Mouse (Mus musculus) hindbrain, embryonic 11.5 days (tissue): ENCODE measurements around the gene Rundc3a. TPM values are rescaled to one million over a fixed set of nuclear protein-coding genes. Genes with fewer than 3 reads are reported as not detected.

Experiments used
- ATAC-seq: fragments of 200-750 bp; cut with Nextera tagmentation; 2 replicates; pipeline ENCODE4 v1.8.0; 2017; ENCODE audit warnings: mild to moderate bottlenecking, moderate TSS enrichment, moderate library complexity; ENCODE audit not compliant: low FRiP score
- DNase-seq: peaks from one replicate; pipeline ENCODE4 v3.0.0-alpha.2; 2015; ENCODE audit warnings: low spot score
- H3K27ac ChIP-seq: fragments of 300-500 bp; sonication (generic); 2 replicates; pipeline ENCODE4 v1.5.1; 2014; ENCODE audit warnings: mild to moderate bottlenecking, low read depth, low read length
- H3K27me3 ChIP-seq: fragments of 300-500 bp; sonication (generic); 2 replicates; pipeline ENCODE4 v1.6.1; 2014; ENCODE audit warnings: mild to moderate bottlenecking, low read length, moderate library complexity, mixed read lengths; ENCODE audit not compliant: control insufficient read depth, insufficient read depth
- H3K36me3 ChIP-seq: fragments of 300-500 bp; sonication (generic); 2 replicates; pipeline ENCODE4 v1.6.1; 2014; ENCODE audit warnings: mild to moderate bottlenecking, low read length, moderate library complexity, mixed read lengths; ENCODE audit not compliant: control insufficient read depth, insufficient read depth
- H3K4me1 ChIP-seq: fragments of 300-500 bp; sonication (generic); replicated peaks from 2 replicates; pipeline ENCODE4 v1.6.1; 2014; ENCODE audit warnings: low read length, mixed read lengths; ENCODE audit not compliant: control insufficient read depth, insufficient read depth
- H3K4me2 ChIP-seq: fragments of 300-500 bp; sonication (generic); replicated peaks from 2 replicates; pipeline ENCODE4 v1.6.1; 2014; ENCODE audit warnings: mild to moderate bottlenecking, low read depth, low read length
- H3K4me3 ChIP-seq: fragments of 300-500 bp; sonication (generic); 2 replicates; pipeline ENCODE4 v1.5.1; 2014; ENCODE audit warnings: low read depth, low read length
- H3K9ac ChIP-seq: fragments of 300-500 bp; sonication (generic); 2 replicates; pipeline ENCODE4 v1.6.1; 2014; ENCODE audit warnings: low read depth, low read length
- H3K9me3 ChIP-seq: fragments of 300-500 bp; sonication (generic); 2 replicates; pipeline ENCODE4 v1.6.1; 2016; ENCODE audit warnings: low read length; ENCODE audit not compliant: control insufficient read depth
- WGBS: fragments of 180-500 bp; shearing (Covaris S2); extraction: QIAGEN DNeasy Blood & Tissue Kit; methylation state at CpG from one replicate; pipeline ENCODE4 v1.1.7; 2014; 5-methylcytosine and 5-hydroxymethylcytosine counted together
- polyA plus RNA-seq: library from polyadenylated mRNA; unstranded; fragments of >200 nt; fragmentation: Nextera tagmentation; extraction: Ambion mirVana; gene quantifications from 2 replicates; pipeline ENCODE4 v1.2.1, GENCODE M21; 2014

Gene Rundc3a
- polyA plus RNA-seq, result 43.3 and 47.8 TPM in 2 replicates

- ATAC-seq, result peak; percentile 92
- H3K27me3 ChIP-seq, result no peaks in the 10 kb centered on the region
- peaks cover 11% of the 10 kb centered on the region; the same call in 1 of the 2 replicates for H3K4me1 ChIP-seq
- no peaks in the 10 kb centered on the region for H3K9me3 ChIP-seq
- no peaks in the 10 kb centered on the region for H3K36me3 ChIP-seq
- peak within 1 kb of the TSS; percentile 76 for H3K9ac ChIP-seq
- peak; percentile 96 for DNase-seq
- H3K4me2 ChIP-seq, result peak within 1 kb of the TSS; percentile 73
- peak within 1 kb of the TSS; percentile 63 for H3K4me3 ChIP-seq
- H3K27ac ChIP-seq, result peak within 1 kb of the TSS; percentile 90
- under 1% methylated on average over 31 of the region's 34 CpGs for WGBS
Observed at GRCm38 (mm10) chr11:102393238-102393634, at the start of gene Rundc3a. Rundc3a (plus strand) TSS chr11:102393403.

GRCm38 (mm10) chr11:102344458-102344857 is 48.7 kb upstream of the Rundc3a start:
- H3K4me3 ChIP-seq, result no peak overlapping the region
- H3K4me1 ChIP-seq, result no peaks in the 10 kb centered on the region
- no peaks in the 10 kb centered on the region for H3K27me3 ChIP-seq
- DNase-seq, result no peak
- no peak overlapping the region for H3K27ac ChIP-seq
- H3K4me2 ChIP-seq, result no peak overlapping the region
- no peaks in the 10 kb centered on the region for H3K36me3 ChIP-seq
- H3K9me3 ChIP-seq, result no peaks in the 10 kb centered on the region
- no peak for ATAC-seq
- 89% methylated on average over 3 of the region's 3 CpGs for WGBS
- H3K9ac ChIP-seq, result no peak overlapping the region

GRCm38 (mm10) chr11:102346926-102347325 is 46.3 kb upstream of the Rundc3a start:
- no peaks in the 10 kb centered on the region for H3K36me3 ChIP-seq
- 69% methylated on average over 5 of the region's 5 CpGs for WGBS
- H3K27me3 ChIP-seq, result no peaks in the 10 kb centered on the region
- H3K9ac ChIP-seq, result no peak overlapping the region
- no peak overlapping the region for H3K4me2 ChIP-seq
- H3K4me1 ChIP-seq, result no peaks in the 10 kb centered on the region
- no peak overlapping the region for H3K27ac ChIP-seq
- no peaks in the 10 kb centered on the region for H3K9me3 ChIP-seq
- H3K4me3 ChIP-seq, result no peak overlapping the region
- ATAC-seq (no peak), DNase-seq (no peak)

- Histone ChIP-seq H3K4me3 (no peak overlapping the region), H3K27me3 (no peaks in the 10 kb centered on the region), H3K4me1 (no peaks in the 10 kb centered on the region), H3K36me3 (no peaks in the 10 kb centered on the region), H3K9ac (no peak overlapping the region), H3K9me3 (no peaks in the 10 kb centered on the region), H3K4me2 (no peak overlapping the region), H3K27ac (no peak overlapping the region)
- DNase-seq (no peak), ATAC-seq (no peak)
- 65% methylated on average over 5 of the region's 5 CpGs for WGBS
Observed at GRCm38 (mm10) chr11:102347683-102348082, 45.5 kb upstream of the Rundc3a start.

- DNase-seq (no peak), ATAC-seq (no peak)
- Histone ChIP-seq H3K36me3 (no peaks in the 10 kb centered on the region), H3K27me3 (no peaks in the 10 kb centered on the region), H3K27ac (no peak overlapping the region), H3K4me2 (no peak overlapping the region), H3K4me3 (no peak overlapping the region), H3K9me3 (no peaks in the 10 kb centered on the region), H3K4me1 (no peaks in the 10 kb centered on the region), H3K9ac (no peak overlapping the region)
- whole genome bisulfite sequencing, result 87% methylated on average over 7 of the region's 7 CpGs
Observed at GRCm38 (mm10) chr11:102348101-102348585, 45.1 kb upstream of the Rundc3a start.

- DNase-seq (no peak), ATAC-seq (no peak)
- 82% methylated on average over 11 of the region's 11 CpGs for WGBS
- no peaks in the 10 kb centered on the region for H3K27me3 ChIP-seq
- no peaks in the 10 kb centered on the region for H3K9me3 ChIP-seq
- H3K27ac ChIP-seq, result no peak overlapping the region
- no peaks in the 10 kb centered on the region for H3K4me1 ChIP-seq
- H3K4me2 ChIP-seq, result no peak overlapping the region
- no peak overlapping the region for H3K9ac ChIP-seq
- H3K4me3 ChIP-seq, result no peak overlapping the region
- H3K36me3 ChIP-seq, result no peaks in the 10 kb centered on the region
Observed at GRCm38 (mm10) chr11:102348771-102349170, 44.4 kb upstream of the Rundc3a start.

- H3K9me3 ChIP-seq, result no peaks in the 10 kb centered on the region
- no peak for DNase-seq
Observed at GRCm38 (mm10) chr11:102349189-102349954, 43.8 kb upstream of the Rundc3a start.

GRCm38 (mm10) chr11:102350416-102350815 is 42.8 kb upstream of the Rundc3a start:
- Histone ChIP-seq H3K4me1 (no peaks in the 10 kb centered on the region), H3K27me3 (no peaks in the 10 kb centered on the region), H3K36me3 (no peaks in the 10 kb centered on the region), H3K9me3 (no peaks in the 10 kb centered on the region), H3K4me2 (no peak overlapping the region), H3K27ac (no peak overlapping the region), H3K9ac (no peak overlapping the region), H3K4me3 (no peak overlapping the region)
- ATAC-seq (no peak), DNase-seq (no peak)
- WGBS, result 81% methylated on average over 4 of the region's 4 CpGs

More at GRCm38 (mm10) chr11:102349189-102349954, 43.8 kb upstream of the Rundc3a start:
- Histone ChIP-seq H3K27ac (no peak overlapping the region), H3K4me3 (no peak overlapping the region), H3K4me2 (no peak overlapping the region), H3K4me1 (no peaks in the 10 kb centered on the region), H3K27me3 (no peaks in the 10 kb centered on the region), H3K36me3 (no peaks in the 10 kb centered on the region), H3K9ac (no peak overlapping the region)
- no peak for ATAC-seq
- 88% methylated on average over 3 of the region's 3 CpGs for WGBS

- Histone ChIP-seq H3K9ac (no peak overlapping the region), H3K9me3 (no peaks in the 10 kb centered on the region), H3K36me3 (no peaks in the 10 kb centered on the region), H3K27me3 (no peaks in the 10 kb centered on the region), H3K4me2 (no peak overlapping the region), H3K4me1 (no peaks in the 10 kb centered on the region), H3K27ac (no peak overlapping the region), H3K4me3 (no peak overlapping the region)
- no peak for DNase-seq
- 92% methylated on average over 17 of the region's 17 CpGs for WGBS
- ATAC-seq, result no peak
Observed at GRCm38 (mm10) chr11:102350981-102351523, 42.2 kb upstream of the Rundc3a start.
